In genomic region chr4:139142985-139143384, GRCm38 (mm10) we compare ENCODE assay signal across 10 mouse cellular contexts. TPM values are rescaled to one million over a fixed set of nuclear protein-coding genes. Genes with fewer than 3 reads are reported as not detected.
DNase-seq lines count a peak whose midpoint lies in the region; ATAC-seq and TF ChIP-seq lines count a peak whose summit lies in the region.
"Had no signal": no experiment of that assay in that cellular context is flagged by ENCODE, and none has a peak within 500 bp of the region (broad histone marks: within the 10 kb centered on the region; RNA-seq: fewer than 3 reads in every experiment).

No protein-coding gene starts in this region.

- H3K4me3 ChIP-seq in gastrocnemius, adult 2 months: peak overlapping the region; percentile 1; the same call in 1 of the 2 replicates
- no peak overlapping the region for H3K4me3 ChIP-seq in stomach, embryonic 14.5 days (ENCODE audit: low read depth, low read length)
- H3K4me3 ChIP-seq in stomach, postnatal 0 days (ENCODE audit: low read depth, low read length): no peak overlapping the region
- no peak overlapping the region for H3K4me3 ChIP-seq in limb, embryonic 12.5 days (replicated peaks)
- no peak overlapping the region for H3K4me3 ChIP-seq in stomach, embryonic 16.5 days (replicated peaks; ENCODE audit: low read length)
- H3K4me3 ChIP-seq: neural tube, embryonic 13.5 days had no signal

- no peaks in the 10 kb centered on the region for H3K9me3 ChIP-seq in stomach, embryonic 14.5 days (ENCODE audit: control insufficient read depth, low read depth, low read length)
- no peaks in the 10 kb centered on the region for H3K9me3 ChIP-seq in stomach, postnatal 0 days (ENCODE audit: control insufficient read depth, low read length)
- H3K9me3 ChIP-seq in limb, embryonic 12.5 days: peaks cover 6% of the 10 kb centered on the region; the same call in 1 of the 2 replicates
- 0 out of 2 replicates have a peak, but pooled peaks cover 2% of the 10 kb centered on the region for H3K9me3 ChIP-seq in stomach, embryonic 16.5 days (replicated peaks; ENCODE audit: control insufficient read depth, low read length)

- peak overlapping the region; percentile 23 for H3K4me2 ChIP-seq in stomach, embryonic 14.5 days (replicated peaks; ENCODE audit: low read depth, low read length)
- no peak overlapping the region for H3K4me2 ChIP-seq in stomach, postnatal 0 days (replicated peaks; ENCODE audit: low read depth)
- peak overlapping the region; percentile 19; the same call in 1 of the 2 replicates for H3K4me2 ChIP-seq in limb, embryonic 12.5 days
- H3K4me2 ChIP-seq in stomach, embryonic 16.5 days (ENCODE audit: low read depth, low read length): peak overlapping the region; percentile 8; the same call in 1 of the 2 replicates
- H3K4me2 ChIP-seq: neural tube, embryonic 13.5 days had no signal

- intact Hi-C loops in gastrocnemius, adult 2 months (cut with DNase I): no loop called here
- intact Hi-C loops in left cerebral cortex, postnatal 14 days (cut with DNase I): no loop called here

- H3K27ac ChIP-seq in gastrocnemius, adult 2 months: peak overlapping the region; percentile 24; the same call in 1 of the 2 replicates
- H3K27ac ChIP-seq in stomach, embryonic 14.5 days (ENCODE audit: low read length): no peak overlapping the region; the same call in 1 of the 2 replicates
- H3K27ac ChIP-seq in stomach, postnatal 0 days (replicated peaks): no peak overlapping the region
- no peak overlapping the region for H3K27ac ChIP-seq in limb, embryonic 12.5 days
- no peak overlapping the region for H3K27ac ChIP-seq in stomach, embryonic 16.5 days (ENCODE audit: low read length)
- H3K27ac ChIP-seq: neural tube, embryonic 13.5 days had no signal

- H3K27me3 ChIP-seq in stomach, embryonic 14.5 days (ENCODE audit: control insufficient read depth, insufficient read depth, low read length): no peaks in the 10 kb centered on the region
- H3K27me3 ChIP-seq in stomach, postnatal 0 days (ENCODE audit: control insufficient read depth, insufficient read depth, low read length): no peaks in the 10 kb centered on the region
- H3K27me3 ChIP-seq in limb, embryonic 12.5 days: no peaks in the 10 kb centered on the region
- H3K27me3 ChIP-seq in stomach, embryonic 16.5 days (ENCODE audit: control insufficient read depth, insufficient read depth, low read length): no peaks in the 10 kb centered on the region
- H3K27me3 ChIP-seq: neural tube, embryonic 13.5 days had no signal

- 0 out of 2 replicates have a peak, but pooled peaks cover 8% of the 10 kb centered on the region for H3K4me1 ChIP-seq in stomach, embryonic 14.5 days (ENCODE audit: control insufficient read depth, insufficient read depth, low read length)
- no peaks in the 10 kb centered on the region for H3K4me1 ChIP-seq in stomach, postnatal 0 days (replicated peaks; ENCODE audit: control insufficient read depth, insufficient read depth)
- H3K4me1 ChIP-seq in limb, embryonic 12.5 days (replicated peaks): peaks cover 15% of the 10 kb centered on the region
- H3K4me1 ChIP-seq in stomach, embryonic 16.5 days (ENCODE audit: control insufficient read depth, insufficient read depth, low read length): no peaks in the 10 kb centered on the region
- H3K4me1 ChIP-seq: neural tube, embryonic 13.5 days had no signal

- TF ChIP-seq EP300 in stomach, postnatal 0 days (optimal IDR thresholded peaks at IDR 0.05): no peak

- H3K36me3 ChIP-seq in stomach, embryonic 14.5 days (ENCODE audit: control insufficient read depth, insufficient read depth, low read length): no peaks in the 10 kb centered on the region
- no peaks in the 10 kb centered on the region for H3K36me3 ChIP-seq in stomach, postnatal 0 days (ENCODE audit: control insufficient read depth, insufficient read depth, low read length)
- no peaks in the 10 kb centered on the region for H3K36me3 ChIP-seq in limb, embryonic 12.5 days
- H3K36me3 ChIP-seq in stomach, embryonic 16.5 days (ENCODE audit: control insufficient read depth, insufficient read depth, low read length): no peaks in the 10 kb centered on the region
- H3K36me3 ChIP-seq: neural tube, embryonic 13.5 days had no signal

- TF ChIP-seq CTCF in gastrocnemius, adult 2 months (IDR thresholded peaks at IDR 0.05): no peak
- no peak for TF ChIP-seq CTCF in stomach, postnatal 0 days (IDR thresholded peaks at IDR 0.05; ENCODE audit: low read depth)

- no peak for DNase-seq in gastrocnemius, adult 2 months
- no peak for DNase-seq in gastrocnemius, adult 8-10 months (ENCODE audit: low spot score in 2 of 2)
- DNase-seq in stomach, postnatal 0 days (ENCODE audit: low spot score): no peak
- DNase-seq in spleen, postnatal 4 days (ENCODE audit: low spot score in 2 of 2): no peak
- no peak for DNase-seq in left cerebral cortex, postnatal 14 days (ENCODE audit: low spot score in 2 of 2)
- DNase-seq: adrenal gland, postnatal 25 days had no signal

- H3K9ac ChIP-seq in stomach, embryonic 14.5 days (replicated peaks; ENCODE audit: low read depth, low read length): no peak overlapping the region
- no peak overlapping the region for H3K9ac ChIP-seq in stomach, postnatal 0 days (ENCODE audit: low read length)
- no peak overlapping the region for H3K9ac ChIP-seq in limb, embryonic 12.5 days (replicated peaks)
- H3K9ac ChIP-seq in stomach, embryonic 16.5 days (ENCODE audit: low read length): peak overlapping the region; percentile 38
- H3K9ac ChIP-seq: neural tube, embryonic 13.5 days had no signal

- WGBS in stomach, embryonic 14.5 days: 38% methylated on average over 9 of the region's 9 CpGs
- 39% methylated on average over 9 of the region's 9 CpGs for WGBS in stomach, postnatal 0 days
- WGBS in limb, embryonic 12.5 days: 48% methylated on average over 9 of the region's 9 CpGs
- 40% methylated on average over 9 of the region's 9 CpGs for WGBS in stomach, embryonic 16.5 days

- ATAC-seq in stomach, embryonic 14.5 days (ENCODE audit: insufficient number of reproducible peaks, insufficient read depth, low FRiP score, low read depth): no peak
- ATAC-seq in stomach, postnatal 0 days (ENCODE audit: low FRiP score, low TSS enrichment): no peak
- ATAC-seq in limb, embryonic 12.5 days (ENCODE audit: insufficient number of reproducible peaks, insufficient read depth, low FRiP score, low TSS enrichment, low read depth): no peak
- no peak for ATAC-seq in stomach, embryonic 16.5 days (ENCODE audit: insufficient read depth, low FRiP score)

RNA-seq across cellular contexts. Expression of gene Minos1, which starts 12.1 kb away (rescaled TPM):
- 100 to 1,000 TPM; 304 to 430 TPM for total RNA-seq in gastrocnemius, adult 2 months (2021)
- total RNA-seq in gastrocnemius, adult 8-10 months (2022): 100 to 1,000 TPM; 289 to 395 (median 341) TPM
- 477 and 482 TPM in 2 replicates for polyA plus RNA-seq in stomach, embryonic 14.5 days (2014; fragmentation: Nextera tagmentation; extraction: Ambion mirVana)
- polyA plus RNA-seq in stomach, postnatal 0 days (2015; fragmentation: Nextera tagmentation; extraction: Ambion mirVana): 569 and 588 TPM in 2 replicates
- 476 and 492 TPM in 2 replicates for polyA plus RNA-seq in limb, embryonic 12.5 days (2016; fragmentation: Nextera tagmentation; extraction: Ambion mirVana)
- 442 and 560 TPM in 2 replicates for polyA plus RNA-seq in stomach, embryonic 16.5 days (2015; fragmentation: Nextera tagmentation; extraction: Ambion mirVana)
- total RNA-seq in left cerebral cortex, postnatal 14 days (2021): 100 to 1,000 TPM; 208 to 210 TPM

RNA-seq across cellular contexts. Expression of gene Capzb, which starts 49.7 kb away (rescaled TPM):
- 100 to 1,000 TPM; 444 to 499 TPM for total RNA-seq in gastrocnemius, adult 2 months (2021)
- 100 to 1,000 TPM; 439 to 500 (median 472) TPM for total RNA-seq in gastrocnemius, adult 8-10 months (2022)
- polyA plus RNA-seq in stomach, embryonic 14.5 days (2014; fragmentation: Nextera tagmentation; extraction: Ambion mirVana): 280 and 301 TPM in 2 replicates
- polyA plus RNA-seq in stomach, postnatal 0 days (2015; fragmentation: Nextera tagmentation; extraction: Ambion mirVana): 341 and 344 TPM in 2 replicates
- 386 and 390 TPM in 2 replicates for polyA plus RNA-seq in limb, embryonic 12.5 days (2016; fragmentation: Nextera tagmentation; extraction: Ambion mirVana)
- 421 and 434 TPM in 2 replicates for polyA plus RNA-seq in stomach, embryonic 16.5 days (2015; fragmentation: Nextera tagmentation; extraction: Ambion mirVana)
- 100 to 1,000 TPM; 394 to 398 TPM for total RNA-seq in left cerebral cortex, postnatal 14 days (2021)

RNA-seq across cellular contexts. Expression of gene Nbl1, which starts 50.2 kb away (rescaled TPM):
- 10 to 100 TPM; 19.9 to 40.8 TPM for total RNA-seq in gastrocnemius, adult 2 months (2021)
- 10 to 100 TPM; 11.6 to 26.3 (median 16.5) TPM for total RNA-seq in gastrocnemius, adult 8-10 months (2022)
- polyA plus RNA-seq in stomach, embryonic 14.5 days (2014; fragmentation: Nextera tagmentation; extraction: Ambion mirVana): 42.9 and 49.7 TPM in 2 replicates
- 53.6 and 58.9 TPM in 2 replicates for polyA plus RNA-seq in stomach, postnatal 0 days (2015; fragmentation: Nextera tagmentation; extraction: Ambion mirVana)
- polyA plus RNA-seq in limb, embryonic 12.5 days (2016; fragmentation: Nextera tagmentation; extraction: Ambion mirVana): 141 and 152 TPM in 2 replicates
- polyA plus RNA-seq in stomach, embryonic 16.5 days (2015; fragmentation: Nextera tagmentation; extraction: Ambion mirVana): 47.3 and 48.8 TPM in 2 replicates
- total RNA-seq in left cerebral cortex, postnatal 14 days (2021): 10 to 100 TPM; 43.8 to 50.2 TPM
